Mouse (Mus musculus): Measurements from ENCODE around the gene Zbtb22.

- TF ChIP-seq CTCF (IDR thresholded peaks at IDR 0.05; ENCODE audit: extremely low read depth, insufficient read depth, insufficient read length, insufficient replicate concordance), result no peak
- TF ChIP-seq POLR2A (IDR thresholded peaks at IDR 0.05; ENCODE audit: low read depth, low read length), result no peak
Observed at GRCm38 (mm10) chr17:33941381-33941780, 25.7 kb downstream of the Zbtb22 start.

Data from spleen, adult 2 months (tissue).